Comparison of ENCODE assay signal across 21 mouse cellular contexts in genomic region chr13:34550130-34550884, GRCm38 (mm10).
"Had no signal": no experiment of that assay in that cellular context is flagged by ENCODE, and none has a peak within 500 bp of the region (broad histone marks: within the 10 kb centered on the region; RNA-seq: fewer than 3 reads in every experiment).

No protein-coding gene starts in this region.

- H3K27ac ChIP-seq: intestine, embryonic 15.5 days; kidney, embryonic 15.5 days; limb, embryonic 10.5 days; limb, embryonic 13.5 days; liver, embryonic 14.5 days; lung, embryonic 15.5 days; neural tube, embryonic 12.5 days; neural tube, embryonic 15.5 days; stomach, embryonic 15.5 days had no signal

- ATAC-seq: intestine, embryonic 15.5 days had no signal

- H3K36me3 ChIP-seq: intestine, embryonic 15.5 days; kidney, embryonic 15.5 days; limb, embryonic 10.5 days; limb, embryonic 13.5 days; lung, embryonic 15.5 days; neural tube, embryonic 12.5 days; neural tube, embryonic 15.5 days; stomach, embryonic 15.5 days had no signal

- DNase-seq: kidney, adult 11 months; kidney, adult 8-10 months; kidney, postnatal 10 days; kidney, postnatal 4 days; lung, postnatal 10 days; lung, postnatal 4 days; midbrain, embryonic 14.5 days; right cerebral cortex, adult 18-20 months; right cerebral cortex, postnatal 14 days; right cerebral cortex, postnatal 4 days; thymus, postnatal 25 days had no signal

- H3K4me2 ChIP-seq: intestine, embryonic 15.5 days; kidney, embryonic 15.5 days; limb, embryonic 13.5 days; lung, embryonic 15.5 days; midbrain, embryonic 11.5 days; neural tube, embryonic 12.5 days; neural tube, embryonic 15.5 days; stomach, embryonic 15.5 days had no signal

- H3K27me3 ChIP-seq: intestine, embryonic 15.5 days; kidney, embryonic 15.5 days; limb, embryonic 13.5 days; lung, embryonic 15.5 days; neural tube, embryonic 12.5 days; neural tube, embryonic 15.5 days; stomach, embryonic 15.5 days had no signal

- H3K4me3 ChIP-seq: intestine, embryonic 15.5 days; kidney, embryonic 15.5 days; limb, embryonic 10.5 days; limb, embryonic 13.5 days; lung, embryonic 15.5 days; neural tube, embryonic 12.5 days; neural tube, embryonic 15.5 days; stomach, embryonic 15.5 days had no signal

- H3K4me1 ChIP-seq: intestine, embryonic 15.5 days; kidney, embryonic 15.5 days; limb, embryonic 10.5 days; limb, embryonic 13.5 days; lung, embryonic 15.5 days; neural tube, embryonic 12.5 days; neural tube, embryonic 15.5 days; stomach, embryonic 15.5 days had no signal

- H3K9me3 ChIP-seq: intestine, embryonic 15.5 days; kidney, embryonic 15.5 days; limb, embryonic 10.5 days; limb, embryonic 13.5 days; lung, embryonic 15.5 days; neural tube, embryonic 12.5 days; neural tube, embryonic 15.5 days; stomach, embryonic 15.5 days had no signal

- H3K9ac ChIP-seq: intestine, embryonic 15.5 days; kidney, embryonic 15.5 days; limb, embryonic 13.5 days; liver, embryonic 14.5 days; lung, embryonic 15.5 days; neural tube, embryonic 12.5 days; neural tube, embryonic 15.5 days; stomach, embryonic 15.5 days had no signal
